Comparison of ENCODE assay signal across 8 mouse cellular contexts in genomic region chr13:93940742-93941531, GRCm38 (mm10).
DNase-seq lines count a peak whose midpoint lies in the region; ATAC-seq and TF ChIP-seq lines count a peak whose summit lies in the region.

No protein-coding gene starts in this region.

- no peak overlapping the region for H3K9ac ChIP-seq in forebrain, embryonic 13.5 days
- no peak overlapping the region for H3K9ac ChIP-seq in intestine, embryonic 15.5 days

- no peaks in the 10 kb centered on the region for H3K9me3 ChIP-seq in forebrain, embryonic 13.5 days (replicated peaks)
- no peaks in the 10 kb centered on the region for H3K9me3 ChIP-seq in intestine, embryonic 15.5 days

- peaks cover 6% of the 10 kb centered on the region; the same call in 1 of the 2 replicates for H3K4me1 ChIP-seq in forebrain, embryonic 13.5 days
- H3K4me1 ChIP-seq in intestine, embryonic 15.5 days (replicated peaks): peaks cover 10% of the 10 kb centered on the region; the same call in 1 of the 2 replicates

- 82% methylated on average over 7 of the region's 7 CpGs for WGBS in forebrain, embryonic 13.5 days
- 63% methylated on average over 7 of the region's 7 CpGs for WGBS in intestine, embryonic 15.5 days

- peak overlapping the region; percentile 59; the same call in 1 of the 2 replicates for H3K27ac ChIP-seq in layer of hippocampus, adult 2 months
- H3K27ac ChIP-seq in forebrain, embryonic 13.5 days: no peak overlapping the region
- peak overlapping the region; percentile 60; the same call in 1 of the 2 replicates for H3K27ac ChIP-seq in intestine, embryonic 15.5 days

- no peak for DNase-seq in layer of hippocampus, adult 2 months (ENCODE audit: low spot score in 2 of 2)
- no peak for DNase-seq in layer of hippocampus, adult 9-10 months (ENCODE audit: low spot score)
- DNase-seq in lung, postnatal 14 days: peak; percentile 65
- no peak for DNase-seq in thymus, postnatal 36 days
- no peak for DNase-seq in cerebellum, postnatal 14 days
- DNase-seq in spleen, postnatal 4 days (ENCODE audit: low spot score in 2 of 2): no peak

- no peak for TF ChIP-seq CTCF in layer of hippocampus, adult 2 months (conservative IDR thresholded peaks at IDR 0.05)

- H3K4me3 ChIP-seq in layer of hippocampus, adult 2 months: no peak overlapping the region; the same call in 1 of the 2 replicates
- no peak overlapping the region for H3K4me3 ChIP-seq in forebrain, embryonic 13.5 days
- no peak overlapping the region for H3K4me3 ChIP-seq in intestine, embryonic 15.5 days (replicated peaks)

- no peak overlapping the region for H3K4me2 ChIP-seq in forebrain, embryonic 13.5 days
- no peak overlapping the region for H3K4me2 ChIP-seq in intestine, embryonic 15.5 days (replicated peaks)

- no peaks in the 10 kb centered on the region for H3K36me3 ChIP-seq in forebrain, embryonic 13.5 days (ENCODE audit: poor library complexity, severe bottlenecking)
- H3K36me3 ChIP-seq in intestine, embryonic 15.5 days: no peaks in the 10 kb centered on the region

- H3K27me3 ChIP-seq in forebrain, embryonic 13.5 days: no peaks in the 10 kb centered on the region
- no peaks in the 10 kb centered on the region for H3K27me3 ChIP-seq in intestine, embryonic 15.5 days (replicated peaks)

- 0 out of 2 replicates have a peak, but pooled peaks have one; percentile 28 for ATAC-seq in forebrain, embryonic 13.5 days
- ATAC-seq in intestine, embryonic 15.5 days: peak; percentile 37
